Mouse (Mus musculus) olfactory bulb, adult 2 months (tissue): ENCODE measurements around the gene Armcx3. TPM values are rescaled to one million over a fixed set of nuclear protein-coding genes. Genes with fewer than 3 reads are reported as not detected.
"Not testable (repeated sequence)": the region's sequence is repeated elsewhere in the genome, so short reads cannot be mapped to it uniquely, and the experiment has no call there.

Experiments
- H3K27ac ChIP-seq: fragments of 200-500 bp; 2 replicates; pipeline ENCODE4 v1.5.1; 2012; ENCODE audit warnings: low read depth, low read length; ENCODE audit not compliant: insufficient read depth
- H3K4me1 ChIP-seq: fragments of 200-500 bp; 2 replicates; pipeline ENCODE4 v1.6.1; 2012; ENCODE audit warnings: low read length; ENCODE audit not compliant: control insufficient read depth, insufficient read depth
- H3K4me3 ChIP-seq: fragments of 200-500 bp; 2 replicates; pipeline ENCODE4 v1.5.1; 2012; ENCODE audit warnings: mild to moderate bottlenecking, low read depth, low read length, moderate library complexity; ENCODE audit not compliant: insufficient read depth
- CTCF ChIP-seq: fragments of 200-500 bp; IDR thresholded peaks from 2 replicates; pipeline ENCODE4 v1.5.1; 2012; ENCODE audit warnings: low read depth, mild to moderate bottlenecking, low read length, moderate library complexity; ENCODE audit not compliant: insufficient read depth
- POLR2A ChIP-seq: fragments of 200-500 bp; IDR thresholded peaks from 2 replicates; pipeline ENCODE4 v1.6.1; 2012; ENCODE audit warnings: mild to moderate bottlenecking, low read depth, low read length, moderate library complexity; ENCODE audit not compliant: insufficient read depth
- WGBS: fragments of 180-500 bp; shearing (Covaris S2); methylation state at CpG from one replicate; pipeline ENCODE4 v1.1.7; 2018; 5-methylcytosine and 5-hydroxymethylcytosine counted together
- polyA plus RNA-seq: library from polyadenylated mRNA; stranded (reverse); fragments of >200 nt; gene quantifications from 2 replicates; pipeline ENCODE4 v1.2.4, GENCODE M21; 2012; ENCODE audit warnings: low replicate concordance; ENCODE audit not compliant: missing spikeins, insufficient read depth, insufficient read length

The Armcx3 gene
- polyA plus RNA-seq, 1 experiment = not detected

GRCm38 (mm10) chrX:134746459-134746858 lies 9.9 kb upstream of the Armcx3 start:
- 19% methylated on average over 5 of the region's 5 CpGs for WGBS
- no peaks in the 10 kb centered on the region for H3K4me1 ChIP-seq
- no peak overlapping the region for H3K27ac ChIP-seq
- H3K4me3 ChIP-seq = no peak overlapping the region
- TF ChIP-seq POLR2A = no peak
- TF ChIP-seq CTCF = 0 out of 2 replicates have a peak, but pooled peaks have one; percentile 29

- 13% methylated on average over 36 of the region's 36 CpGs for WGBS
- Histone ChIP-seq H3K27ac (no peak within 1 kb of the TSS), H3K4me1 (no peaks in the 10 kb centered on the region), H3K4me3 (peak within 1 kb of the TSS; percentile 53)
- 0 out of 2 replicates have a peak, but pooled peaks have one; percentile 34 for TF ChIP-seq POLR2A
- no peak for TF ChIP-seq CTCF
Observed at GRCm38 (mm10) chrX:134750764-134751592, 5.4 kb upstream of the Armcx3 start, which contains the start of gene Armcx6. Gene Armcx6 (minus strand): TSS chrX:134751417.

GRCm38 (mm10) chrX:134751910-134752309 lies 4.5 kb upstream of the Armcx3 start:
- H3K27ac ChIP-seq = no peak overlapping the region
- H3K4me3 ChIP-seq = no peak overlapping the region
- TF ChIP-seq POLR2A (no peak), CTCF (no peak)
- WGBS = 42% methylated on average over 2 of the region's 2 CpGs
- no peaks in the 10 kb centered on the region for H3K4me1 ChIP-seq

- H3K27ac ChIP-seq = no peak overlapping the region
- TF ChIP-seq CTCF = no peak
- no peak for TF ChIP-seq POLR2A
- no peak overlapping the region for H3K4me3 ChIP-seq
- no peaks in the 10 kb centered on the region for H3K4me1 ChIP-seq
- 44% methylated on average over 4 of the region's 4 CpGs for WGBS
Observed at GRCm38 (mm10) chrX:134752584-134752983, 3.8 kb upstream of the Armcx3 start.

GRCm38 (mm10) chrX:134757293-134757995 lies 1.0 kb downstream of the Armcx3 start:
- no peak for TF ChIP-seq POLR2A
- no peak for TF ChIP-seq CTCF
- WGBS = 26% methylated on average over 12 of the region's 13 CpGs
- Histone ChIP-seq H3K27ac (no peak overlapping the region), H3K4me3 (peak overlapping the region; percentile 89), H3K4me1 (no peaks in the 10 kb centered on the region)

GRCm38 (mm10) chrX:134763428-134764198 lies 7.2 kb downstream of the Armcx3 start:
- WGBS = 27% methylated on average over 4 of the region's 4 CpGs
- not testable (repeated sequence) for H3K4me1 ChIP-seq, H3K4me3 ChIP-seq, H3K27ac ChIP-seq

- no peak overlapping the region for H3K27ac ChIP-seq
- 78% methylated on average over 4 of the region's 4 CpGs for WGBS
- no peak for TF ChIP-seq POLR2A
- no peak for TF ChIP-seq CTCF
- H3K4me3 ChIP-seq = no peak overlapping the region
- H3K4me1 ChIP-seq = no peaks in the 10 kb centered on the region
Observed at GRCm38 (mm10) chrX:134787728-134788127, 31.3 kb downstream of the Armcx3 start.

- Histone ChIP-seq H3K27ac (peak overlapping the region; percentile 66), H3K4me3 (peak overlapping the region; percentile 76), H3K4me1 (no peaks in the 10 kb centered on the region)
- TF ChIP-seq POLR2A (no peak), CTCF (no peak)
- 23% methylated on average over 28 of the region's 28 CpGs for WGBS
Observed at GRCm38 (mm10) chrX:134807833-134808754, 51.7 kb downstream of the Armcx3 start.
